In the genomic region with DNA sequence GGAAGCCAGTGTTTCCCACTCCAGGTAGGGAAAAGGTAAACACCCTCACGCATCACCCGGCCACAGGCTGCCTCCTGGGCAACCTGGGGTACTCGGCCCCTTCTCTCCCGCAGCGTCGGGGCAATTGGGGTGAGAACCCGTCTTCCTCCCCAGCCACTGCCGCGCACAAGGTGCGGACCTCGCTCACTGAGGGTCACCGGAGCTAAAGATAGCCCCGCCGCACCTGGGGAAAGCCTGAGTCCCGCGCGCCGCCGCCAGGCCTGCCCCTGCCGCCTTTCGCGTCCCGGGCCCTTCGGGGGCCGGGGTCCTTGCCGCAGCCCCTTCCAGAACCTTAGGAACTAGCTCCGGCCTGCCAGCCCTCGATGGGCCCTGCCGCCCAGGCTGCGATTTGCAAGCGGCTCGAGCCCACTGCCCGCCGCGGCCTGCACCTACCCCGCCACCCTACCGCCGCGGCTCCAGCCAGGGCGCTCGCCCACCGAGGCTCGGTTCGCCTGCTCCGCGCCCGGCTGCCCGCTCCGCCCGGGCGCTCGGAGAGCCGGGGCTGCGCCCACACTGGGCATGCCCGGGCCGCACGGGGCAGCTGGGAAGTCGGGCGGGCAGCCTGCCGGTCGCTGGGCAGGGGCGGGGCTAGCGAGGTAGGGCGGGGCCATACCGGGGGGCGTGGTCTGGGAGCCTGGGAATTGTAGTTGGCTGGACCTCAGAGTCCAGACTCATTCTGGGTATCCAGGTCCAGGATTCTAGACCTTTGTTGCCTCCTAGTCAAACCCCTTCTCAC, we compare ENCODE assay signal across 8 mouse cellular contexts. TPM values are rescaled to one million over a fixed set of nuclear protein-coding genes. Genes with fewer than 3 reads are reported as not detected.
A peak's percentile ranks its signal among the peaks of the same experiment; 100 is the strongest.
DNase-seq lines count a peak whose midpoint lies in the region; ATAC-seq lines count a peak whose summit lies in the region.

Ei24 (minus strand) TSS at position 613 of the 775 bp plus-strand sequence.

- H3K27me3 ChIP-seq in hindbrain, embryonic 14.5 days (ENCODE audit: control insufficient read depth, insufficient read depth, low read length): no peaks in the 10 kb centered on the region

- peak; percentile 49 for DNase-seq in T-cell, adult 2 months (ENCODE audit: low spot score)
- peak; percentile 95 to 97 for DNase-seq in cerebellum, postnatal 36 days
- peak; percentile 89 to 91 for DNase-seq in frontal cortex, postnatal 36 days (ENCODE audit: low spot score in 2 of 2)
- DNase-seq in hindbrain, embryonic 14.5 days (ENCODE audit: low spot score): peak; percentile 79
- DNase-seq in layer of hippocampus, postnatal 36 days: peak; percentile 91 to 93
- peak; percentile 93 for DNase-seq in lung, postnatal 25 days (ENCODE audit: low spot score)
- DNase-seq in retina, adult 2 months (ENCODE audit: low read depth, low spot score): peak; percentile 74
- peak; percentile 83 for DNase-seq in thymus, postnatal 25 days

- WGBS in hindbrain, embryonic 14.5 days: under 1% methylated on average over 63 of the region's 66 CpGs

- H3K4me2 ChIP-seq in hindbrain, embryonic 14.5 days (replicated peaks): peak within 1 kb of the TSS; percentile 72

- H3K27ac ChIP-seq in hindbrain, embryonic 14.5 days: peak within 1 kb of the TSS; percentile 75

- peak; percentile 99 for ATAC-seq in hindbrain, embryonic 14.5 days (ENCODE audit: low FRiP score)

- peak within 1 kb of the TSS; percentile 78 for H3K4me3 ChIP-seq in hindbrain, embryonic 14.5 days (replicated peaks; ENCODE audit: low read length)

- H3K9ac ChIP-seq in hindbrain, embryonic 14.5 days: peak within 1 kb of the TSS; percentile 95

- peaks cover 16% of the 10 kb centered on the region for H3K4me1 ChIP-seq in hindbrain, embryonic 14.5 days (replicated peaks; ENCODE audit: control insufficient read depth, insufficient read depth, low read length)

- no peaks in the 10 kb centered on the region for H3K9me3 ChIP-seq in hindbrain, embryonic 14.5 days (ENCODE audit: control insufficient read depth, low read length)

- H3K36me3 ChIP-seq in hindbrain, embryonic 14.5 days (replicated peaks; ENCODE audit: control insufficient read depth, insufficient read depth): peaks cover 9% of the 10 kb centered on the region; the same call in 1 of the 2 replicates

RNA-seq across cellular contexts. Expression of gene Ei24, which starts in this region (rescaled TPM):
- polyA plus RNA-seq in hindbrain, embryonic 14.5 days (2014; fragmentation: Nextera tagmentation; extraction: Ambion mirVana): 73.6 and 88.3 TPM in 2 replicates
- total RNA-seq in layer of hippocampus, postnatal 36 days (2021): 100 to 1,000 TPM in 1 of 2 experiments, 10 to 100 TPM in 1; 90.0 to 100 TPM

Comparison
In these comparisons a context has a peak if more than half of its experiments do, and no peak if none do; other contexts are left out.
1. Peak in every context shown above with its lines: DNase-seq, ATAC-seq, H3K4me3 ChIP-seq and H3K27ac ChIP-seq.